Mouse (Mus musculus): ENCODE measurements around the gene Gpatch2l.

Gpatch2l gene

DNA sequence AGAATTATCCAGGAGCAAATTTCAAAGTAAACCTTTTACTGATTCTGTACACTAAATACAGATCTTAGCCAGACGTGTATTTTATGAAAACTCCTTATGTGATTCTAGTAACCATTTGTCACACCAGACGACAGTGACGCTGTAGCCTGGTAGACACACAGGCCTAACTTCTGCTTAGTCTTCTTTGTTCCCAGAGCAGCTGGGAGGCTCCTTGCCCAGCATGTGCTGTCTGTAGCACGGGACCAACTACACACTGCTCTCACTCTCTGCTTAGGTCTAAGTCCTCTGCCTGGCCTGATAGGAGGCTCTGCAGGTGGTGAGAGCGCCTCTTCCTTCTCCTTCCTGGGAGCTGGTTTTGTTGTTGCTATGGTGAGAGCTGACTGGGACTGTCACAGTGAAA lies 35.2 kb downstream of the Gpatch2l start:
- DNase-seq (ENCODE audit: inconsistent age in 2 of 2, low spot score in 1 of 2), result no peak

DNA sequence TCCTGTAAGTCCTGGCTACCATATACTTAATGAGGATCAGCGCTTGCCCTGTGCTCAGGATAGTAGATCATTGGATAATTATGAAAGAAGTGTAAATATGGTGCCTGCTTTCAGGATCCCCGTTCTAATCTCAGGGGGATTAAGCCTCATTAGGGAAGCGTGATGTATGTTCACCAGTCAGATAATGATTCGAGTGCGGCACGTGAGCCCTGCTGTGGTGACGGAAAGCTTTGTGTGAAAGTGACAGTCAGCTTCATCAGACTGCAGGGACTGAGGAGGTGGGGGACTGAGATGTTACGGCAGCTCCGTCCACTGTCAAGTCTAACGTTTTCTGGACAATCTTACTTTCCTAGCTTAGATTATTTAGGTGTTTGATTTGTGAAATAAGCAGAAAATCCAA lies 38.3 kb downstream of the Gpatch2l start:
- DNase-seq (ENCODE audit: inconsistent age in 2 of 2, low spot score in 1 of 2), result no peak

- DNase-seq (ENCODE audit: inconsistent age in 2 of 2, low spot score in 1 of 2), result no peak
Measured at GRCm38 (mm10) chr12:86285704-86286103, 44.0 kb downstream of the Gpatch2l start.

DNA sequence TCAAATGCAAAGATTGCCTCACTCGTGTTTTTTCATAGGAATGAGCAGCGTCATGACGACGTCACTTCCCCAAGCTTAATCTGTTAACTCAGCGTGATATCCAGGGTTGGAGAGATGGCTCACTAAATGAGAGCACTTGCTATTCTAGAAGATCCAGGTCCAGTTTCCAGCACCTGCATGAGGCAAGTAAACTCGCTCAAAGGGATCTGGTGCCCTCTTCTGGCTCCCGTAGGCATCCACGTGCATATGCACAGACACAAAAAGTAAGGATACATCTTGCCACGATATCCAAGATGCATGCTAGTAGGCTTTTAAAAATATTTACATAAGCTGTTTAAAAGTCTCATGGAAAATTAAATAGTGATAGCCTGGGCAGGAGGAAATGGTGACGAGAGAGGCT lies 55.8 kb downstream of the Gpatch2l start:
- no peak for DNase-seq (ENCODE audit: inconsistent age in 2 of 2, low spot score in 1 of 2)

GRCm38 (mm10) chr12:86302973-86303372 lies 61.3 kb downstream of the Gpatch2l start:
- DNase-seq (ENCODE audit: inconsistent age in 2 of 2, low spot score in 1 of 2), result no peak

- no peak for DNase-seq (ENCODE audit: inconsistent age in 2 of 2, low spot score in 1 of 2)
Measured at GRCm38 (mm10) chr12:86305045-86305444, 63.4 kb downstream of the Gpatch2l start.

GRCm38 (mm10) chr12:86305635-86306243 lies 64.1 kb downstream of the Gpatch2l start:
- DNase-seq (ENCODE audit: inconsistent age in 2 of 2, low spot score in 1 of 2), result peak; percentile 10 to 61

DNA sequence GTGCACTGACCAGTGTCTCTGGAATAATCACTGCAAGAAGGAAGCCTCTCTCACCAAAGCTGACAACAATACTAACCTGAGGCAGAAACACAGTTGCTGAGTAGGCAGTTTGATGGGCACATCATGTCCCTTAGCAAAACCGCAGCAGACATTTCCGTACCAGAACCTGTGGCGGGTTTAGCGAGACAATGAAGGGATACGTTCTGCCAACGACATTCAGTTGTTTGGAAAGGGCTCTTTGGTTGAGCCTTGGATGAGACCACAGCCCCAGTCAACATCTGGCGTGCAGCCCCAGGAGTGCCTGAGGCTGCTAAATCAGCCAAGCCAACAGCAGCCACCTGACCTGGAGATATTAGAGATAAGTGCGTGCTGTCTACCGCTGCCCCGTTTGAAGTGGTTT lies 67.8 kb downstream of the Gpatch2l start:
- no peak for DNase-seq (ENCODE audit: inconsistent age in 2 of 2, low spot score in 1 of 2)

DNA sequence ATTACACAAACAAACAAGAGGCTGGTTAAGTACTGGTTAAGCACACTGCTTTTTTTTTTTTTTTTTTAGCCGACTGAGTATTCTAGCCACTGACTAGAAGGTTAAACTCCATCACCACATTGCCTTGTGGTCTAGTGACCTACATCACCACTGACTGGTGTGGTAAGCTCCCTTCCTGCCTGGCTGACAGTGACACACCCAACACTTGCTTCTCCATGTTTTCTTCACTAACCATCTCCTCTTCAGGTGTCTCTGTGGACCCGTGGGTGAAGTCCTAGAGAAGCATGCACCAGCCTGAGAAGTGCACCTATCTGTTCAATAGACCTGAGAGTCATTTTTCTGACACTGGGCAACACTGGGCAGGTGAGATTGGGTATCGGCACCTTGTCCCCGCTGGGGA lies 68.2 kb downstream of the Gpatch2l start:
- DNase-seq (ENCODE audit: inconsistent age in 2 of 2, low spot score in 1 of 2), result no peak

- no peak for DNase-seq (ENCODE audit: inconsistent age in 2 of 2, low spot score in 1 of 2)
Measured at GRCm38 (mm10) chr12:86320629-86321028, 79.0 kb downstream of the Gpatch2l start.

GRCm38 (mm10) chr12:86324297-86324696 lies 82.6 kb downstream of the Gpatch2l start:
- no peak for DNase-seq (ENCODE audit: inconsistent age in 2 of 2, low spot score in 1 of 2)

DNA sequence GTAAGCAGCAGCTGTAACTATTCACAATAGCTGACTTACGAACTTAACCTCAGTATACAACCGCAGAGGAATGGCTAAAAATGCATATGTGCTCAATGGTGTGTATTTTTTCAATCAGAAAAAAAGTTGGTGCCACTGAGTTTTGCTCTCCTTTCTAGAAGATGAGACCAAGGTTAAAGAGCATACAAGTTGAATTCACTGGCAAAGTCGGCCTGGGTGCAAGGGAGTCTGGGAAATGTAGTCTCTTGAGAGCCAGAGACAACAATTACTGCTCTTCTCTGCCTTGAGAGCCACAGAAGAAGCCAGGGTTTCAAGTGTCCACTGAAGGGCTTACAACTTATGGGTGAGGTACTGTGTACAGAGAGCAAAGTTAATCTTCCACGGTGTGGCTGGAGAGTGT lies 88.2 kb downstream of the Gpatch2l start:
- no peak for DNase-seq (ENCODE audit: inconsistent age in 2 of 2, low spot score in 1 of 2)

- DNase-seq (ENCODE audit: inconsistent age in 2 of 2, low spot score in 1 of 2), result no peak
Measured at GRCm38 (mm10) chr12:86330684-86331083, 89.0 kb downstream of the Gpatch2l start.

GRCm38 (mm10) chr12:86331248-86331647 lies 89.6 kb downstream of the Gpatch2l start:
- no peak for DNase-seq (ENCODE audit: inconsistent age in 2 of 2, low spot score in 1 of 2)

GRCm38 (mm10) chr12:86336209-86336608 lies 94.6 kb downstream of the Gpatch2l start:
- DNase-seq (ENCODE audit: inconsistent age in 2 of 2, low spot score in 1 of 2), result no peak

GRCm38 (mm10) chr12:86336887-86337286 lies 95.2 kb downstream of the Gpatch2l start:
- DNase-seq (ENCODE audit: inconsistent age in 2 of 2, low spot score in 1 of 2), result no peak
